Mouse (Mus musculus): ENCODE results near the gene Kazn.
A peak's percentile ranks its signal among the peaks of the same experiment; 100 is the strongest.

The Kazn gene

GRCm38 (mm10) chr4:142193151-142193578 lies 46.0 kb downstream of the Kazn start:
- DNase-seq (ENCODE audit: low spot score in 2 of 2), result no peak

DNA sequence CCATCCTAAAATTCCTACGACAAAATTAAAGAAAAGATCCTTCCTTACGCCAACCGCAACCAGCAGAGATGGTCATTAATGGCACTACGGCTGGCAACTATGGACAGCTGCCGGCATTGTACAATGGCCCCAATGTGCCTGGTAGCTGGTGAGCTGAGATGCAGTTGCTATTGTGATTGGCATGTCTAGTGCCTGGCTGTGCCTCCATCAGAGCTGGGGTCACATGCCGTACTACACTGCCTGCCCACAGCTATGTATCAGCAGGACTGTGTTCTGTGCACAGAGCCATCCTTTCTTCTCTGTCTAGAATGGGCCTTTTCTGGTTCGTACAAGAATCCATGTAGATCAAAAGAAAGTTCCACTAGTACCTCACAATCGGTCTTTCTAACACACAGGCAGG lies 49.2 kb downstream of the Kazn start:
- no peak for DNase-seq (ENCODE audit: low spot score in 2 of 2)

DNA sequence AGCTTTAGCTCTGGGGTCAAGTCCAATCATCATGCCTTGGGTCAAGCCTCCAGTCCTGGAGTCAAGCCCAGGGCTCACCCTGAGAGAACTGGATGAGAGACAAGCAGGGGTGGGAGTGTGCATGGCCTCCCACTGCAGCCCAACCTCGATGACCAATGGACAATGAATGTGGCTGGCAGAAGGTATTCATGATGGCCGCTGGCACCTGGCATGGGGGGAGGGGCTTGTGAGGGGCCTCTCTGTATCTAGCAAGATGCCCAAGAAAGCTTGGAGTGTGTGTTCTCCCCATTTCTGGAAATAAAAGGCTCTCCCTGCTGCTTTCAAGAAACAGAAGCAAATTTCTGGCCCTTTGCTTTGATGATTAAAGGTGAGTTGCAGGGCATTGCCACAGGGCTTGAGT lies 50.7 kb downstream of the Kazn start:
- no peak for DNase-seq (ENCODE audit: low spot score in 2 of 2)

- no peak for DNase-seq (ENCODE audit: low spot score in 2 of 2)
Observed at GRCm38 (mm10) chr4:142186155-142186554, 53.0 kb downstream of the Kazn start.

GRCm38 (mm10) chr4:142185533-142185900 lies 53.7 kb downstream of the Kazn start:
- DNase-seq (ENCODE audit: low spot score in 2 of 2), result no peak

GRCm38 (mm10) chr4:142184852-142185532 lies 54.2 kb downstream of the Kazn start:
- no peak for DNase-seq (ENCODE audit: low spot score in 2 of 2)

- DNase-seq (ENCODE audit: low spot score in 2 of 2), result no peak
Observed at GRCm38 (mm10) chr4:142183591-142183990, 55.6 kb downstream of the Kazn start.

DNA sequence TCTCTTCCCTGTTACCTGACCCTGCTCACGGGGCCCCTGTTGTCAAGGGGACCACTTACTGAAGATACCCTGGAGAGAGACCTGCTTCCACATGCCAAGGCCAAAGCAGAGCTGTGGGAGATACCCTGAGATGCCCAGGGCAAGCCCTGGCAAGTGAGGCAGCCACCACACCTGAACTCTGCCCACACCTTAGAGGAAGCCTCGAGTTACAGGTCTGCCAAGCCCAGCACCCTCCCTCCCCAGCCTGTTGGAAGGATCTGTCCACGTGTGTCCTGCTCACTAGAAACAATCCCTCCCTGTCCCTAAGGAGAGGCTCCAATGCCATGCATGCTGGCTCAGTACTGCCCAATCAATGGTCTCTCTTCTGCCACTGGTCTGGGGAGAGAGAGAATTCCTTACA lies 56.2 kb downstream of the Kazn start:
- no peak for DNase-seq (ENCODE audit: low spot score in 2 of 2)

DNA sequence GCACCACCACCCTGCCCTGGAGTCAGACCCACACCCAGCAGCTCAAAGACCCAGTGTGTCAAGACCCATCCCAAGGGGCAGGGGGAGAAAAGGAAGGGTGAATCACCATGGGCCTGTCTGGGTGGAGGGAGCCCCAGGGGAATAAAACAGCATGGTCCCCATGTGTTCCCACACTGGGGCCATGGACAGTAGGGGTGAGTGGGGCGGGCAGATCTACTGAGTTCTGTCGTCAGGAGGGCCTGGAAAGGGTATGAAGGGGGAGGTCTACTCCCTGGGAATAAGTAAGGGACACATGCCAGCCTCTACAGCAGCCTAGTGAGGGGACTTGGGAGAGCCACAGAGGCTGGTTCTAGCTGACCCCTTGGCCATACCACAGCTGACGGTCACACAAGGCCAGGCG lies 57.6 kb downstream of the Kazn start:
- DNase-seq (ENCODE audit: low spot score in 2 of 2), result no peak

- DNase-seq (ENCODE audit: low spot score in 2 of 2), result no peak
Observed at GRCm38 (mm10) chr4:142180874-142181273, 58.3 kb downstream of the Kazn start.

GRCm38 (mm10) chr4:142180289-142180688 lies 58.9 kb downstream of the Kazn start:
- peak; percentile 84 to 90 for DNase-seq (ENCODE audit: low spot score in 2 of 2)

- DNase-seq (ENCODE audit: low spot score in 2 of 2), result peak; percentile 77 to 82
Observed at GRCm38 (mm10) chr4:142179531-142179930, 59.7 kb downstream of the Kazn start.

- DNase-seq (ENCODE audit: low spot score in 2 of 2), result no peak
Observed at GRCm38 (mm10) chr4:142176732-142177131, 62.5 kb downstream of the Kazn start.

DNA sequence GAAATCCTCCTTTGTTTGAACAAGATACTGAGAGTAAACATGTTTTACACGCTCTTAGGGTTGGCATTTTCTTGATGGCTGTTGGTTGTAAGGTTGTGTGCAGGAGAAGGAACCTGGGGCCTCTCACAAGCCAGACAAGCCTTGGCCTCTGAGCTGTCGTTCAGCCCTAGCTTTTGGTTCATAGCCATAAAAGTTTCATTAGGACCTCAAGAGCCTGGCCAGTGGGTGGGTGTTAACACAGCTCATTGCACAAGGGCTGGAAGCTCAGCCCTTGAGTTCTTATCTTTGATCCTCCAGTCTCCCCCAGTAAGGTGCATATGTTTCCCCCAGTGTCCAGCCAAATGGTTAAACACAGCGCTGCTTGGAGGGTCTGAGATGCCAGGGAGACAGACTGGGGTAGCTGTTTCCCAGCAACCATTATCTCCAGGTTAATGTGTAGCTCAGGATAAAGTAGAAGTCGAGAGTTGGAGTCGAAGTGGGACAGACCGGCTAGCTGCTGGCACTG lies 65.2 kb downstream of the Kazn start:
- no peak for DNase-seq (ENCODE audit: low spot score in 2 of 2)

DNA sequence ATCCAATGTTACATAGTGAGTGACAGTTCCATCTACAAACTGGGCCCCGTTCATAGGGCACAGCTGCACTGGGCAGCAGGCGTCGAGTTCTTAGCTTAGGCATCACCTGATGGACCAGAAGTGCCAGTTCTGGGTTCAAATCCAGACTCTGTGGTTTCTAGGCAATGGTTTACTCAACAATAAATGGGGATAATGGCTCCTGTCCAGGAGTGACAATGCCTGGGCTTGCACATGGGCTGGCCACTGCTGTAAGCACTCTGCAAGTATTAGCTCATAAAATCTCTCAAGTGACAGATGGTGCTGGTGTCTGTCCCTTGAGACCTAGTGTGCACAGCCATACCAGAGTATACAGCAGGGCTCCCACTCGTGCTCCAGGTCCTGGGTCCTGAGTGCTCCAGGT lies 66.3 kb downstream of the Kazn start:
- no peak for DNase-seq (ENCODE audit: low spot score in 2 of 2)

DNA sequence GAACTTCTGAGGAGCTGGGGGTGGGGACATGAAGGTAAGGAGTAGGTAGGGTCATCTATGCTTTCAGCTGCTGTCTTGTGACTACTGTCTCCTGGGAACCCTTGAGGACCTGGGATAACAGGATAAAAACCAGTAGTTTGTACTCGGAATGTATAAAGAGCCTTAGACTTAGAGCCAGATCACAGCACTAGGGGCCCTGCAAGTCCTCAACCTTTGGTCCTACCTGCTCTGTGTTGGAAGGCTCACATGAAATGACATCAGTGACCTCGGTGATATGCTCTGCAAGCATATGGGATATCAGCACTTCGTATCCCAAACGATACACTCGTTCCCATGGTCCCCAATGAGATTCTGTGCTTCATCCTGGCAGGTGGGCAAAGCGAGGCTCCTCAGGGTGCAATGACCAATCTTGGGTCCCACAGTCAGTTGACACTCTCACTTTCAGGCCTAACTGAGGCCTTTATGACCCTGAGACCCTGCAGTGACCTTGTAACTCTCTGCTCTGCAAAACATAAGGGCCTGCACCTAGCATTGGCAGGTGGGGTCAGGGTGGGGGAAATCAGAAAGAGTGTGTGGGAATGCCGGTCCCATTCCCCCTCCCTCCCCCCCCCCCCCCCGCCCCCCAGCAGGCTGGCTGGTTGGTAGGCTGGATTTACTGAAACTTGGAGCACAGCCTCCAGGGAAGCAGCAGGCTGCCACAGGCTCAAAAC lies 67.3 kb downstream of the Kazn start:
- no peak for DNase-seq (ENCODE audit: low spot score in 2 of 2)

- DNase-seq (ENCODE audit: low spot score in 2 of 2), result no peak
Observed at GRCm38 (mm10) chr4:142170882-142171768, 68.1 kb downstream of the Kazn start.

GRCm38 (mm10) chr4:142169636-142170035 lies 69.6 kb downstream of the Kazn start:
- no peak for DNase-seq (ENCODE audit: low spot score in 2 of 2)

DNA sequence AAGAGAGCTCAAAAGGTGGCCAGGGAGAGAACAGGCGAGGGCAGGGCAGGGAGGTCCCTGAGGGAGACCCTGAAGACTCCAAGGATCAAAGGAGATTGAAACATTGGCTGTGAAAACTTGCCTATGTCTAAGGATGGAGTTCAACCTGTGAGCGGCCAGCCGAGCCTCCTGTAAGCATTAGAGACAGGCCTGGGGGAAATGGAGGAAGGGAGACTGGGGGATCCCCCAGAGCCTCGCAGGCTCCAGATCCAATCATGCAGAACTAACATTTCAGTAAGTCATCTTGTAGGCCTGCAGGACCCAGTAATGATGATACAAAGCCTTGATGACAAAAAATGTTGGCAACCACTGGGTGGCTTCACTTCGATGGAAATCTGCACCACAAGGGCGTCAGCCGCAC lies 70.8 kb downstream of the Kazn start:
- DNase-seq (ENCODE audit: low spot score in 2 of 2), result no peak

- DNase-seq (ENCODE audit: low spot score in 2 of 2), result no peak
Observed at GRCm38 (mm10) chr4:142165835-142166701, 73.1 kb downstream of the Kazn start.

GRCm38 (mm10) chr4:142165363-142165762 lies 73.8 kb downstream of the Kazn start:
- DNase-seq (ENCODE audit: low spot score in 2 of 2), result no peak

All from right cerebral cortex, postnatal 10 days (tissue).